Mouse (Mus musculus) G1E (cell line): ENCODE data around the gene Ramp1.

Experiments
- CTCF ChIP-seq: IDR thresholded peaks from 2 replicates; pipeline ENCODE4 v1.5.1; 2012; ENCODE audit warnings: low read depth, low read length, inconsistent platforms, mixed read lengths
- GATA2 ChIP-seq: IDR thresholded peaks from 2 replicates; pipeline ENCODE4 v1.6.1; 2012; ENCODE audit warnings: low read depth, low read length, inconsistent platforms, borderline replicate concordance
- POLR2AphosphoS5 ChIP-seq: IDR thresholded peaks from 2 replicates; pipeline ENCODE4 v1.6.1; 2012; ENCODE audit warnings: low read depth, low read length, inconsistent platforms; ENCODE audit not compliant: insufficient replicate concordance
- TAL1 ChIP-seq: conservative IDR thresholded peaks from 2 replicates; pipeline ENCODE4 v1.6.1; 2012; ENCODE audit warnings: low read depth, low read length, inconsistent platforms, mixed read lengths

GRCm38 (mm10) chr1:91249564-91250414 is 70.2 kb downstream of the Ramp1 start, which contains the start of gene Ube2f:
- TF ChIP-seq CTCF (no peak), POLR2AphosphoS5 (no peak), GATA2 (no peak), TAL1 (no peak)
